Mouse (Mus musculus) retina, postnatal 7 days (tissue): ENCODE data around the gene Hoxc10.

Experiments used
- DNase-seq: peaks from one replicate; pipeline ENCODE4 v3.0.0-alpha.2; 2012; ENCODE audit warnings: low read depth, low spot score

The Hoxc10 gene

GRCm38 (mm10) chr15:102967511-102968397 is 1.2 kb downstream of the Hoxc10 start:
- no peak for DNase-seq

- no peak for DNase-seq
Observed at GRCm38 (mm10) chr15:102969296-102969695, 2.7 kb downstream of the Hoxc10 start.

- DNase-seq: no peak
Observed at GRCm38 (mm10) chr15:102970740-102971139, 4.1 kb downstream of the Hoxc10 start.

- no peak for DNase-seq
Observed at GRCm38 (mm10) chr15:102972254-102972653, 5.7 kb downstream of the Hoxc10 start.

GRCm38 (mm10) chr15:102972753-102973152 is 6.2 kb downstream of the Hoxc10 start:
- no peak for DNase-seq

GRCm38 (mm10) chr15:102975034-102975433 is 8.4 kb downstream of the Hoxc10 start:
- DNase-seq: no peak

- no peak for DNase-seq
Observed at GRCm38 (mm10) chr15:102975688-102976111, 9.1 kb downstream of the Hoxc10 start.

GRCm38 (mm10) chr15:102976171-102976570 is 9.6 kb downstream of the Hoxc10 start, which contains the start of gene Hoxc9:
Gene Hoxc9 (plus strand): TSS chr15:102976439.
- DNase-seq: no peak

- DNase-seq: no peak
Observed at GRCm38 (mm10) chr15:102976631-102977422, 10.2 kb downstream of the Hoxc10 start.

GRCm38 (mm10) chr15:102977423-102977974 is 10.9 kb downstream of the Hoxc10 start:
- DNase-seq: no peak

- no peak for DNase-seq
Observed at GRCm38 (mm10) chr15:102978615-102979515, 12.3 kb downstream of the Hoxc10 start.

GRCm38 (mm10) chr15:102979936-102980335 is 13.3 kb downstream of the Hoxc10 start:
- DNase-seq: no peak

GRCm38 (mm10) chr15:102980352-102980751 is 13.8 kb downstream of the Hoxc10 start:
- DNase-seq: no peak

- no peak for DNase-seq
Observed at GRCm38 (mm10) chr15:102980912-102981311, 14.3 kb downstream of the Hoxc10 start.

- DNase-seq: no peak
Observed at GRCm38 (mm10) chr15:102981379-102982288, 15.0 kb downstream of the Hoxc10 start.

GRCm38 (mm10) chr15:102983716-102984115 is 17.1 kb downstream of the Hoxc10 start:
- no peak for DNase-seq

GRCm38 (mm10) chr15:102984521-102984920 is 17.9 kb downstream of the Hoxc10 start:
- no peak for DNase-seq

GRCm38 (mm10) chr15:102984925-102985324 is 18.3 kb downstream of the Hoxc10 start:
- no peak for DNase-seq

- DNase-seq: peak; percentile 93
Observed at GRCm38 (mm10) chr15:102987124-102987833, 20.7 kb downstream of the Hoxc10 start.
